Mouse (Mus musculus): Measurements from ENCODE around the gene Zxdb.
"Not testable (repeated sequence)": the region's sequence is repeated elsewhere in the genome, so short reads cannot be mapped to it uniquely, and the experiment has no call there.

The Zxdb gene

GRCm38 (mm10) chrX:94724192-94724971 is at the start of gene Zxdb:
Zxdb (plus strand) TSS chrX:94724569.
- DNase-seq (ENCODE audit: low spot score in 2 of 2), result not testable (repeated sequence)

- DNase-seq (ENCODE audit: low spot score in 2 of 2), result peak; percentile 17 to 68
Observed at GRCm38 (mm10) chrX:94674977-94675376, 49.4 kb upstream of the Zxdb start.

GRCm38 (mm10) chrX:94681581-94681980 is 42.8 kb upstream of the Zxdb start:
- DNase-seq (ENCODE audit: low spot score in 2 of 2), result not testable (repeated sequence)

GRCm38 (mm10) chrX:94689593-94689992 is 34.8 kb upstream of the Zxdb start:
- DNase-seq (ENCODE audit: low spot score in 2 of 2), result not testable (repeated sequence)

GRCm38 (mm10) chrX:94706676-94707075 is 17.7 kb upstream of the Zxdb start:
- DNase-seq (ENCODE audit: low spot score in 2 of 2), result not testable (repeated sequence)

- not testable (repeated sequence) for DNase-seq (ENCODE audit: low spot score in 2 of 2)
Observed at GRCm38 (mm10) chrX:94709752-94710151, 14.6 kb upstream of the Zxdb start.

- not testable (repeated sequence) for DNase-seq (ENCODE audit: low spot score in 2 of 2)
Observed at GRCm38 (mm10) chrX:94724972-94725569, 702 bp downstream of the Zxdb start.

GRCm38 (mm10) chrX:94725627-94726083 is 1.3 kb downstream of the Zxdb start:
- DNase-seq (ENCODE audit: low spot score in 2 of 2), result not testable (repeated sequence)

- DNase-seq (ENCODE audit: low spot score in 2 of 2), result no peak
Observed at GRCm38 (mm10) chrX:94731596-94731995, 7.2 kb downstream of the Zxdb start.

GRCm38 (mm10) chrX:94753733-94754132 is 29.4 kb downstream of the Zxdb start:
- no peak for DNase-seq (ENCODE audit: low spot score in 2 of 2)

GRCm38 (mm10) chrX:94759959-94760358 is 35.6 kb downstream of the Zxdb start:
- DNase-seq (ENCODE audit: low spot score in 2 of 2), result no peak

GRCm38 (mm10) chrX:94773876-94774275 is 49.5 kb downstream of the Zxdb start:
- DNase-seq (ENCODE audit: low spot score in 2 of 2), result no peak
